Mouse (Mus musculus): ENCODE results near the gene Xlr3c. TPM values are rescaled to one million over a fixed set of nuclear protein-coding genes. Genes with fewer than 3 reads are reported as not detected.
A peak's percentile ranks its signal among the peaks of the same experiment; 100 is the strongest.
"Not testable (repeated sequence)": the region's sequence is repeated elsewhere in the genome, so short reads cannot be mapped to it uniquely, and the experiment has no call there.

The Xlr3c gene
- not detected for total RNA-seq (2021)
- long read RNA-seq, experiment 1: 0 reads
- long read RNA-seq, experiment 2: 0 reads

GRCm38 (mm10) chrX:73265270-73265669 lies at the start of gene Xlr3c:
Gene Xlr3c, minus strand, starts transcription at chrX:73265390.
- not testable (repeated sequence) for DNase-seq

DNA sequence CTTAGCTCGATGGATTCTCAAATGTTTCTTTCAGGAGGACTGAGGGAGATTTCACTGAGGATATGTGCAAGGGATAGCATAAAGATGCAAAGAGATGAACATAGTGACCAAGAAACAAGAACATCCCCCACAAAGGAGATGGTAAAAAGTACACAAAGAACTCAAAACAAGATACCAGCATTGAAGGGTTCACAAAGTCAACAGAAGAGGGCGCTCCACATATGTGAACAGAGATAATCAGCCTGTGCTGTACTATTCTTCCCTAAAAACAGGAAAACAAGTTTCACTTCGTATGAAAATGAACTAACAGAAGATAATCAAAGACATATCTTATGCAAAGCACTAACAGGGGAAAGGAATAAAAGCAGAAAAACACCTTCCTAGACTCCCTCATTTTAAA lies 47.3 kb upstream of the Xlr3c start:
- DNase-seq: peak; percentile 44

DNA sequence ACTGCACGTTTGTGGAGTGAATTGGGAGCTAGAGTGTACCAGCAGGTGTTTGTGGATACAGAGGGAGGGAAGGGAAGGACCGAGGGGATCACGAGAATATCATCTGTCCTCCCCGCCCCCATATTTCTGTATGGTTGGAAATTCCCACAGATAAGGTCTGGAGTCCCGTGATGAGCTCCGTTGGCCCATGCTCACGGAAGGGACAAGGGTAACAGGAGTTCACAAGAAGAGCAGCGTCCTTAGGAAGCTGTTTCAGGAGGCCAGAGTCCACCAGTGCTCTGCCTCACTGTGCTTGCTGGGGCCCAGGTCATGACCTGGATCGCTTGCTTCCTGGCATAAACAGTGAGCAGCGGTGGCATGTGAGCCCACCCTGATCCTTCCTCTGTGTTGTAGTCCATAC lies 30.6 kb upstream of the Xlr3c start:
- not testable (repeated sequence) for DNase-seq

DNA sequence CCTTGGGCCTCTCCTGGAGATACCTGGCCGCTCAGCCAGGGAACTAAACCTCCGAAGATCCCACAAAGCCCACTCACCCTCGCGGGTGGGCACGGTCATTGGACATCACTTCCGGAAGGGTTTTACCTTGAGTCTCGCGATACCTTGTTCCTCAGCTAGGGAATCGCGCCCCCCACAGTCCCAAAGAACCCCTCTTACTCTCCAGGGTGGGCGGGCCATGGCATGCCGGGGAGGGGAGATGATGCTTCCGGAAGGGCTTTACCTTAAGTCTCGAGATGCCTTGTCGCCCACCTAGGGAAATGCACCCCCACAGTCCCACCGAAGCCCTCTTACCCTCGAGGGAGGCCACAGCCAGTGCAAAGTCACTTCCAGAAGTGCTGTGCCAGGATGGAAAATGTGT lies 27.7 kb upstream of the Xlr3c start, which contains the start of the genes Xlr5a and Xlr5c:
Xlr5a (minus strand) TSS at position 101 of the 400 bp plus-strand sequence.
Xlr5c (minus strand) TSS at position 101 of the 400 bp plus-strand sequence.
- not testable (repeated sequence) for DNase-seq

- DNase-seq: not testable (repeated sequence)
These were observed 2.8 kb downstream of the Xlr3c start for GRCm38 (mm10) chrX:73262428-73262827.

DNA sequence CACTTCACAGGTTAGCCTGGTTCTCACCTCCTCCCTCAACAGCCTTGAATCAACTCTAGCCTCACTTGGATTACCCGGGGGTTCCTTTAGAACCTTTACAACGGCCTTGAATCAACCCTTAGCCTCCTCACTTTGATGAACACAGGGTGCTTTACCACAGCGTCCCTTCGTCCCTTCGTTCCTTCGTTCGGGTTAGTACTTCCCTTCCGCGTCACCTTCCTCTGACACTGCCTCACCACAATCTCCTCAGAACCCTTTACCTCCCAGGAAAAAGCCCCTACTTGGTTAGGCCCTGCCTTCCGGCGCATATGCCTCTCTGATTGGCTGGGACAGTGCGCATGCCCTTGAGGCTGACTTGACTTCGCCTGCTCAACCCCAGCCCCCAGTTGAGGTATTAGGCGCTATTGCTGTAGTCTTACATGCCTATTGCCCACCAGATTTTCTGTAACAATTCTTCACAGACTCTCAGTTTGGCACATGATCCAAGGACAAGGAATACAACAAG lies 22.3 kb downstream of the Xlr3c start, which contains the start of gene Xlr4c:
Xlr4c (minus strand) TSS at position 310 of the 505 bp plus-strand sequence.
- not testable (repeated sequence) for DNase-seq

- no peak for DNase-seq
These were observed 35.9 kb downstream of the Xlr3c start for GRCm38 (mm10) chrX:73229288-73229687.

DNA sequence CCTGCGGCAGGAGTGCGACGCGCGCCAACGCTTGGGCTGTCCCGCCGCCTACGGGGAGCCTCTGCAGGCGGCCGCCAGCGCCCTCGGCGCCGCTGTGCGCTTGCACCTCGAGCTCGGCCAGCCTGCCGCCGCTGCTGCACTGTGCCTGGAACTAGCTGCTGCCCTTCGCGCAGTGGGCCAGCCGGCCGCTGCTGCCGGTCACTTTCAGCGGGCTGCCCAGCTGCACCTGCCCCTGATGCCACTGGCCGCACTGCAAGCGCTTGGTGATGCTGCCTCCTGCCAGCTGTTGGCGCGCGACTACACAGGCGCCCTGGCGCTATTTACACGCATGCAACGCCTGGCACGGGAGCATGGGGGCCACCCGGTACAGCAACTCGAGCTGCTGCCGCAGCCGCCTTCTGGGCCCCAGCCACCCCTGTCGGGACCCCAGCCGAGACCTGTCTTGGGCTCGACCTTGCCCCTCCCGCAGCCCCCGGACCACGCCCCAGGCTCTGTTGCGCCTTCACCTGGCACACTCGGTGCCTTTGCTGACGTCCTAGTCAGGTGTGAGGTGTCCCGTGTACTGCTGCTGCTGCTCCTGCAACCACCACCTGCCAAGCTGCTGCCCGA lies 36.5 kb downstream of the Xlr3c start:
- DNase-seq: peak; percentile 64

DNA sequence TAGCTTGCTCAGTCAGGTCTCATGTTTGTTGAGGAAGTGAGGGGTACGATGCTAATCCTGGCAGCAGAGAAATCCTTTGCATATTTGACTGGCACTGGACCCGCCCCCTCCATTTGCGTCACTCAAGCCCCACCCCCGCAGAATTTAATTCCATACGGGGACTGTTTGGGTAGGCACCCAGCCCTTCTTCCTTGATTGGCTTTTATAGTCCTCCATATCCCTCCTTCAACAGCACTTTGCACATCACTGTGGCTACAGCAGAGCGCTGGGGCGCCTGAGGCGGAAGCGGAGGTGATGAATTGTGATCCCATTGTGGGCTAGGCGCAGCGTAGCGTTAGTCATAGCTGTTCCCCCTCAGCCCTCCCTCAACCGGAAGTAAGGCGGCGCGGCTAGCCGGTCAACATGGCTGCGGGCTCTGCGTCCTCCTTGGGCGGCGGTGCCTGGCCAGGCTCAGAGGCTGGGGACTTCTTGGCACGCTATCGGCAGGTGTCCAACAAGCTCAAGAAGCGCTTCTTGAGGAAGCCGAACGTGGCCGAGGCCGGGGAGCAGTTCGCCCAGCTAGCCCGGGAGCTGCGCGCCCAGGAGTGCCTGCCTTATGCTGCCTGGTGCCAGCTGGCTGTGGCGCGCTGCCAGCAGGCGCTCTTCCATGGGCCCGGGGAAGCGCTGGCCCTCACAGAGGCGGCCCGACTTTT lies 37.1 kb downstream of the Xlr3c start, which contains the start of gene F8a:
F8a (plus strand) TSS at position 378 of the 692 bp plus-strand sequence.
- DNase-seq: peak; percentile 84

- no peak for DNase-seq
These were observed 39.8 kb downstream of the Xlr3c start for GRCm38 (mm10) chrX:73225365-73225764.

GRCm38 (mm10) chrX:73213819-73214564 lies 51.2 kb downstream of the Xlr3c start, which contains the start of gene Xlr4b:
Gene Xlr4b, plus strand, starts transcription at chrX:73214333.
- DNase-seq: not testable (repeated sequence)

Other genes with a start within 250 kb of the Xlr3c start
- under 1 TPM; 0.12 to 0.18 TPM for gene Pnma5, start 228.3 kb downstream of the Xlr3c start, total RNA-seq (2021)
- under 1 TPM; 0.27 to 0.76 TPM for gene Pnma3, start 200.6 kb downstream of the Xlr3c start, total RNA-seq (2021)
- gene Xlr4a, start 182.9 kb downstream of the Xlr3c start, total RNA-seq (2021): 1 to 10 TPM in 1 of 2 experiments, under 1 TPM in 1; 0.85 to 1.1 TPM
- gene Xlr3a, start 168.3 kb downstream of the Xlr3c start, total RNA-seq (2021): 1 to 10 TPM; 1.2 to 2.8 TPM
- under 1 TPM; 0.51 to 0.76 TPM for gene Gm14685, start 148.3 kb downstream of the Xlr3c start, total RNA-seq (2021)
- gene Xlr5b, start 116.6 kb downstream of the Xlr3c start, total RNA-seq (2021): not detected
- gene DXBay18, start 115.9 kb downstream of the Xlr3c start, total RNA-seq (2021): not detected
- gene Spin2d, start 88.4 kb downstream of the Xlr3c start, total RNA-seq (2021): not detected
- gene Xlr3b, start 73.2 kb downstream of the Xlr3c start, total RNA-seq (2021): 1 to 10 TPM; 4.6 to 7.8 TPM
- gene Xlr4b, start 51.1 kb downstream of the Xlr3c start, total RNA-seq (2021): under 1 TPM in 1 of 2 experiments, not detected in 1; 0.60 TPM
- gene F8a, start 37.1 kb downstream of the Xlr3c start, total RNA-seq (2021): 1 to 10 TPM; 7.3 to 7.8 TPM
- gene Xlr4c, start 22.3 kb downstream of the Xlr3c start, total RNA-seq (2021): under 1 TPM; 0.66 to 0.76 TPM
- under 1 TPM; 0.24 to 0.33 TPM for gene Xlr5a, start 27.6 kb upstream of the Xlr3c start, total RNA-seq (2021)
- under 1 TPM; 0.45 to 0.69 TPM for gene Xlr5c, start 27.6 kb upstream of the Xlr3c start, total RNA-seq (2021)
- gene Gm45015, start 71.5 kb upstream of the Xlr3c start, total RNA-seq (2021): not detected
- 10 to 100 TPM; 15.3 to 18.7 TPM for gene Zfp275, start 77.2 kb upstream of the Xlr3c start, total RNA-seq (2021)
- gene Gm18336, start 133.3 kb upstream of the Xlr3c start, total RNA-seq (2021): not detected
- under 1 TPM; 0.15 TPM for gene Zfp92, start 145.7 kb upstream of the Xlr3c start, total RNA-seq (2021)
- not detected for gene Trex2, start 170.0 kb upstream of the Xlr3c start, total RNA-seq (2021)
- 10 to 100 TPM; 24.3 to 34.8 TPM for gene Haus7, start 193.7 kb upstream of the Xlr3c start, total RNA-seq (2021)
- 100 to 1,000 TPM; 207 to 268 TPM for gene Bgn, start 218.2 kb upstream of the Xlr3c start, total RNA-seq (2021)
- gene Atp2b3, start 237.7 kb upstream of the Xlr3c start, total RNA-seq (2021): 10 to 100 TPM; 11.7 to 17.0 TPM